Mouse (Mus musculus): ENCODE measurements around the gene Gm9376. TPM values are rescaled to one million over a fixed set of nuclear protein-coding genes. Genes with fewer than 3 reads are reported as not detected.

Gm9376 gene
- polyA plus RNA-seq, 2 experiments: not detected

DNA sequence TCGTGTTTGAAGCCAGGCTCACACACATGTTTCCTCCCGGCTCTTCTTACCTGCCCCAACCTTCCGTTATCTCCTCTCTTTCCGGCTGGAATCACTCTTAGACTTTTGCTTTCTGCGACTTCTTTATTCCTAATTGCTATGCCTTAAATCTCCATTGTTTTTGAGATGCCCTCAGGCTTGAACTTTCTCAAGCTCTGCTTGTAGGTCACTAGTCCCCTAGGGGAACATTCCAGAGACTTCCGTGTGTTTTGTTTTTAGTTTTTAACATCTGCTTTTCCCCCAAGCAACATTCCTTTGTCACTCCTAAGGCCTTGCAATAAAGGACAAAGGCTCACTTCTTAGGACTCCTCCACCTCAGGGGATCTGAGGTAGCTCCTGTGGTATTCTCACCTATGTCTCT is 13.4 kb upstream of the Gm9376 start:
- H3K4me3 ChIP-seq (ENCODE audit: insufficient read depth in 1 of 2, low read depth in 2 of 2, low read length in 2 of 2): no peak overlapping the region
- H3K4me2 ChIP-seq (ENCODE audit: low read depth): no peak overlapping the region
- no peak overlapping the region for H3K9ac ChIP-seq (replicated peaks)
- ATAC-seq (ENCODE audit: insufficient read depth): no peak
- no peak for DNase-seq (ENCODE audit: low read depth in 3 of 3, low spot score in 3 of 3)
- WGBS (ENCODE audit: insufficient replicate concordance): 71% methylated on average over 6 of the region's 6 CpGs
- no peak overlapping the region for H3K27ac ChIP-seq
- H3K27me3 ChIP-seq (ENCODE audit: control insufficient read depth, insufficient read depth, low read length): no peaks in the 10 kb centered on the region
- H3K36me3 ChIP-seq (replicated peaks; ENCODE audit: control insufficient read depth, insufficient read depth, low read depth): no peaks in the 10 kb centered on the region
- TF ChIP-seq EP300 (IDR thresholded peaks at IDR 0.05; ENCODE audit: low read depth) (no peak), CTCF (IDR thresholded peaks at IDR 0.05; ENCODE audit: low read depth) (no peak)
- no peaks in the 10 kb centered on the region for H3K4me1 ChIP-seq (replicated peaks; ENCODE audit: control insufficient read depth in 2 of 2, insufficient read depth in 2 of 2, low read length in 1 of 2)
- H3K9me3 ChIP-seq (ENCODE audit: control insufficient read depth, low read length): no peaks in the 10 kb centered on the region

DNA sequence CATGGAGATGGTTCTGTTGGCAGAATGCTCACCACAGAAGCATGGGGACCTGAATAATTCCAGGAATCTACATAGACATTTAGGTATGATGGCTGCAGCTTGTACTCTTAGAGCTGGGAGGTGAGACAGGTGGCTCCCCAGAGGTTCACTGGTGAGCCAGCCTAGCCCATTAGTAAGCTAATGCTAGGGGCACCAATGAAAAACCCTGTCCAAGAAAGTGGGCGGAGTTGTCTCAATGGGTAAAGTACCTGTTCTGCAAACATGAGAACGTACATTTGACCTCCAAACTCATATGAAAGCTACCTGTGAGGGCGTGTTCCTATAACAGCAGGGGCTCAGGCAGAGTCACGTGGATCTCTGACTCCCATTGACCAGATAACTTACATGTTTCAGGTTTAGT is 2.1 kb downstream of the Gm9376 start:
- Histone ChIP-seq H3K4me2 (ENCODE audit: low read depth) (no peak overlapping the region), H3K36me3 (replicated peaks; ENCODE audit: control insufficient read depth, insufficient read depth, low read depth) (no peaks in the 10 kb centered on the region), H3K9ac (replicated peaks) (no peak overlapping the region), H3K4me3 (ENCODE audit: insufficient read depth in 1 of 2, low read depth in 2 of 2, low read length in 2 of 2) (no peak overlapping the region), H3K27me3 (ENCODE audit: control insufficient read depth, insufficient read depth, low read length) (no peaks in the 10 kb centered on the region), H3K27ac (no peak overlapping the region), H3K4me1 (replicated peaks; ENCODE audit: control insufficient read depth in 2 of 2, insufficient read depth in 2 of 2, low read length in 1 of 2) (no peaks in the 10 kb centered on the region), H3K9me3 (ENCODE audit: control insufficient read depth, low read length) (no peaks in the 10 kb centered on the region)
- WGBS (ENCODE audit: insufficient replicate concordance): 52% methylated on average over 4 of the region's 4 CpGs
- DNase-seq (ENCODE audit: low read depth in 3 of 3, low spot score in 3 of 3) (no peak), ATAC-seq (ENCODE audit: insufficient read depth) (no peak)
- no peak for TF ChIP-seq CTCF (IDR thresholded peaks at IDR 0.05; ENCODE audit: low read depth)
- TF ChIP-seq EP300 (IDR thresholded peaks at IDR 0.05; ENCODE audit: low read depth): no peak

DNA sequence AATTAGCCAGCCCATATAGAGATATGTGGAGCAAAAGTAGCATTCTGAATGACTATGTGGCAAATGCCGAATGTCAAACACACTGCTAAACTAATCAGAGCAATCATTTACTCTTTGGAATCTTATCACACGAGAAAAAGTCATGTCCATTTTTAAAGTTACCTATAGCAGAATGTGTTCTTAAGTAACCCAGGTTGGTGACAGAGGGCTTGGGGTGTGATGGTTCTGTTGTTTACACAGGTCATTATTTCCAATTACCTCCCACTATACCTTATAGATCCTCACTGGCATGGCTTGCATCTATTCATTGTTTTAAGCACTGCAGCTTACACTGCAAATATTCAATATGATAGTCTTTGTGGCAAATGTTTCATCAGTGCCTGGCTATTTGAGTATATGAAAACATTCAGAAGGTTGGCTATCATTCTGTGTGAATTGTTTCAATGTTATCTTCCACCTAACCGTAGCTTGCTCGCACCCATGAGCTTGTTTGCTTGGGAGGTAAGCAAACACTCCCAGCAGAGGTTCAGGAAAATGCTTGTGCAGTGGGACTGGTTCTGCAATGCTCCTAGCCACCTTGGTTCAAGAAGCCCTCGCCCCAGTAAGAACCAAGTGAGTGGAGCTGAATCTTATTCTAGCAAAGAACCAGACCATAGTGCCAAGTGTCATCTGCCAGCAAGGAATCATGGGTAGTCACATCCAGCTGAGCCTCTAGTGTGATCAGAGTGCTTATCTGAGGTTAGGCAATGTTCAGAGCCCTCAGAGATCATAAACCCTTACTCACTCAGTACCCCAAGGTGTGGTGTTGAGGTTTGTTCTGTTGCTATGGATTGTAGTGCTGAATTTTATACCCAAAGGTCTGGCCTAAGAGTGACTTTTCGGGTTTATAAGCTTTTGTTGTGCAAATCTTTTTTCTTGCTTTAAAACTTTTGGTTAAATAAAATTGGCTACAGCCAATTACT is 6.1 kb downstream of the Gm9376 start:
- WGBS (ENCODE audit: insufficient replicate concordance): 44% methylated on average over 6 of the region's 6 CpGs
- H3K4me2 ChIP-seq (ENCODE audit: low read depth): no peak overlapping the region
- H3K9ac ChIP-seq (replicated peaks): no peak overlapping the region
- no peak overlapping the region for H3K27ac ChIP-seq
- H3K27me3 ChIP-seq (ENCODE audit: control insufficient read depth, insufficient read depth, low read length): no peaks in the 10 kb centered on the region
- ATAC-seq (ENCODE audit: insufficient read depth) (no peak), DNase-seq (ENCODE audit: low read depth in 3 of 3, low spot score in 3 of 3) (no peak)
- H3K4me3 ChIP-seq (ENCODE audit: insufficient read depth in 1 of 2, low read depth in 2 of 2, low read length in 2 of 2): no peak overlapping the region
- no peaks in the 10 kb centered on the region for H3K36me3 ChIP-seq (replicated peaks; ENCODE audit: control insufficient read depth, insufficient read depth, low read depth)
- H3K4me1 ChIP-seq (replicated peaks; ENCODE audit: control insufficient read depth in 2 of 2, insufficient read depth in 2 of 2, low read length in 1 of 2): no peaks in the 10 kb centered on the region
- TF ChIP-seq CTCF (IDR thresholded peaks at IDR 0.05; ENCODE audit: low read depth): no peak
- no peak for TF ChIP-seq EP300 (IDR thresholded peaks at IDR 0.05; ENCODE audit: low read depth)
- H3K9me3 ChIP-seq (ENCODE audit: control insufficient read depth, low read length): no peaks in the 10 kb centered on the region

DNA sequence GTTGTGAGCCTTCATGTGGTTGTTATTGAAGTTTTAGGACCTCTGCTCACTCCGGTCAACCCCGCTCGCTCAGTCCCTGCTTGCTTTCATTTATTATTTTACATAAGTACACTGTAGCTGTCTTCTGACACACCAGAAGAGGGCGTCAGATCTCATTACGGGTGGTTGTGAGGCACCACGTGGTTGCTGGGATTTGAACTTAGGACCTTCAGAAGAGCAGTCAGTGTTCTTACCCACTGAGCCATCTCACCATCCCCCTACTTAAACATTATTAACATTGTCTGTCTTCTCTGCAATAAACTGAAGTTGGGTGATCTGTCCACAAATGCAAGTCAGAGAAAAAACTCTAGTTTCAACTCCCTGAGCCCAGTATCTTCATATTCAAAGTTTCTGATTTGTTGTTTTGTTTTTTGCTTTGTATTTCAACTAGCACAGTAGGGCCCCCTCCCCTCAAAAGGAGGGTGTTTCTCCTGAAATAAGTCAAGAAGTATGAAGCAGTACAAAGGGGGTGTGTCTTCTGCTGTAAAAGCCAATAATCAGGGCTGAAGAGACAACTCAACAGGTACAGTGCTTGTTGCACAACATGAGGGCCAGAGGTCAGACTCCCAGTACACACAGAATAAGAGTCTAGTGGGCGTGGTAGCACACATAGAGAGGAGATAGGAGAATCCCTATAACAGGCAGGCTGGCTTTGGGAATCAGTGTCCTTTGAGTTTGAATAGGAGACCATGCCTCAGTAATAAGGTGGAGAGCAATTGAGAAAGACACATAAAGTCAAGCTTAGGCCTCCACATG is 11.1 kb downstream of the Gm9376 start:
- DNase-seq (ENCODE audit: low read depth in 3 of 3, low spot score in 3 of 3): peak in 2 of 3 experiments; percentile 3 to 7
- TF ChIP-seq CTCF (IDR thresholded peaks at IDR 0.05; ENCODE audit: low read depth): no peak
- TF ChIP-seq EP300 (IDR thresholded peaks at IDR 0.05; ENCODE audit: low read depth): no peak
- Histone ChIP-seq H3K4me1 (replicated peaks; ENCODE audit: control insufficient read depth in 2 of 2, insufficient read depth in 2 of 2, low read length in 1 of 2) (0 out of 4 replicates have a peak, but pooled peaks cover 0 to 2% of the 10 kb centered on the region in 2 experiments), H3K9ac (replicated peaks) (no peak overlapping the region), H3K4me3 (ENCODE audit: insufficient read depth in 1 of 2, low read depth in 2 of 2, low read length in 2 of 2) (no peak overlapping the region), H3K36me3 (replicated peaks; ENCODE audit: control insufficient read depth, insufficient read depth, low read depth) (no peaks in the 10 kb centered on the region), H3K9me3 (ENCODE audit: control insufficient read depth, low read length) (no peaks in the 10 kb centered on the region), H3K27ac (no peak overlapping the region), H3K27me3 (ENCODE audit: control insufficient read depth, insufficient read depth, low read length) (no peaks in the 10 kb centered on the region), H3K4me2 (ENCODE audit: low read depth) (no peak overlapping the region)
- 59% methylated on average over 7 of the region's 7 CpGs for WGBS (ENCODE audit: insufficient replicate concordance)
- ATAC-seq (ENCODE audit: insufficient read depth): peak; percentile 73; the same call in 1 of the 2 replicates

DNA sequence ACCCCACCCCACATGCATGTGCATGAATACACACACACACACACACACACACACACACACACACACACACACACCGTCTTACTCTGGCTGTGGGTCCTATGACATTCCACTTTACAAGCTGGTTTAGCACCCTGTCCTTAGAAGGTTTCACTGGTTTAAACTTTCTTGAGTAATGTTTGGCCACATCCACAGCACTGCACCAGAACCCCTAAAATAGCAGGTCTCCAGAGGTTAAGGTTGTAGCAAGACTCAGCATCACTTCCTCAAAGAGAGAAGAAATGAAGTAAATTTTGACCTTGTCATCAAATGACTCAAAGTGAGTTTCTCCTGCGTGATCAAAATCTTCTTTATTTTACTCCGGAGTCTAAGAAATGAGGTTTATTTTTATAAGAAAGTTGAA is 15.5 kb downstream of the Gm9376 start:
- Histone ChIP-seq H3K4me3 (ENCODE audit: insufficient read depth in 1 of 2, low read depth in 2 of 2, low read length in 2 of 2) (no peak overlapping the region), H3K4me1 (replicated peaks; ENCODE audit: control insufficient read depth in 2 of 2, insufficient read depth in 2 of 2, low read length in 1 of 2) (0 out of 4 replicates have a peak, but pooled peaks cover 0 to 2% of the 10 kb centered on the region in 2 experiments), H3K9ac (replicated peaks) (no peak overlapping the region), H3K36me3 (replicated peaks; ENCODE audit: control insufficient read depth, insufficient read depth, low read depth) (no peaks in the 10 kb centered on the region), H3K27me3 (ENCODE audit: control insufficient read depth, insufficient read depth, low read length) (no peaks in the 10 kb centered on the region), H3K9me3 (ENCODE audit: control insufficient read depth, low read length) (no peaks in the 10 kb centered on the region), H3K27ac (no peak overlapping the region), H3K4me2 (ENCODE audit: low read depth) (no peak overlapping the region)
- no peak for DNase-seq (ENCODE audit: low read depth in 3 of 3, low spot score in 3 of 3)
- WGBS (ENCODE audit: insufficient replicate concordance): 72% methylated on average over 3 of the region's 3 CpGs
- TF ChIP-seq EP300 (IDR thresholded peaks at IDR 0.05; ENCODE audit: low read depth) (no peak), CTCF (IDR thresholded peaks at IDR 0.05; ENCODE audit: low read depth) (no peak)
- ATAC-seq (ENCODE audit: insufficient read depth): no peak

Measured in liver, embryonic 14.5 days (tissue).